Mouse (Mus musculus) lung, embryonic 14.5 days (tissue): ENCODE data around the gene Gucy1b1. TPM values are rescaled to one million over a fixed set of nuclear protein-coding genes. Genes with fewer than 3 reads are reported as not detected.

Experiments used
- ATAC-seq: fragments of 200-750 bp; cut with Nextera tagmentation; 2 replicates; pipeline ENCODE4 v1.8.0; 2017; ENCODE audit warnings: mild to moderate bottlenecking, moderate TSS enrichment, moderate library complexity; ENCODE audit not compliant: insufficient read depth
- DNase-seq: peaks from one replicate; pipeline ENCODE4 v3.0.0-alpha.2; 2015
- H3K27ac ChIP-seq: fragments of 300-500 bp; sonication (generic); 2 replicates; pipeline ENCODE4 v1.5.1; 2014; ENCODE audit warnings: low read depth, mild to moderate bottlenecking, moderate library complexity
- H3K27me3 ChIP-seq: fragments of 300-500 bp; sonication (generic); 2 replicates; pipeline ENCODE4 v1.6.1; 2014; ENCODE audit warnings: low read length, control low read depth; ENCODE audit not compliant: insufficient read depth
- H3K36me3 ChIP-seq: fragments of 300-500 bp; sonication (generic); 2 replicates; pipeline ENCODE4 v1.6.1; 2014; ENCODE audit warnings: control low read depth; ENCODE audit not compliant: insufficient read depth
- H3K4me1 ChIP-seq: fragments of 300-500 bp; sonication (generic); 2 replicates; pipeline ENCODE4 v1.6.1; 2014; ENCODE audit warnings: antibody characterized with exemption, control low read depth; ENCODE audit not compliant: insufficient read depth
- H3K4me2 ChIP-seq: fragments of 300-500 bp; sonication (generic); 2 replicates; pipeline ENCODE4 v1.6.1; 2014; ENCODE audit warnings: mild to moderate bottlenecking
- H3K4me3 ChIP-seq: fragments of 300-500 bp; sonication (generic); 2 replicates; pipeline ENCODE4 v1.5.1; 2014; ENCODE audit warnings: low read depth, low read length
- H3K9ac ChIP-seq: fragments of 300-500 bp; sonication (generic); 2 replicates; pipeline ENCODE4 v1.6.1; 2014
- H3K9me3 ChIP-seq: fragments of 300-500 bp; sonication (generic); 2 replicates; pipeline ENCODE4 v1.6.1; 2016; ENCODE audit warnings: low read depth, low read length, control low read depth
- CTCF ChIP-seq: IDR thresholded peaks from 2 replicates; pipeline ENCODE4 v1.5.1; 2016; ENCODE audit warnings: antibody characterized with exemption, low read depth
- WGBS: fragments of 180-500 bp; shearing (Covaris S2); extraction: QIAGEN DNeasy Blood & Tissue Kit; methylation state at CpG from one replicate; pipeline ENCODE4 v1.1.7; 2014; 5-methylcytosine and 5-hydroxymethylcytosine counted together
- polyA plus RNA-seq: library from polyadenylated mRNA; unstranded; fragments of >200 nt; fragmentation: Nextera tagmentation; extraction: Ambion mirVana; gene quantifications from 2 replicates; pipeline ENCODE4 v1.2.1, GENCODE M21; 2014

The Gucy1b1 gene
- polyA plus RNA-seq = 73.5 and 75.6 TPM in 2 replicates

DNA sequence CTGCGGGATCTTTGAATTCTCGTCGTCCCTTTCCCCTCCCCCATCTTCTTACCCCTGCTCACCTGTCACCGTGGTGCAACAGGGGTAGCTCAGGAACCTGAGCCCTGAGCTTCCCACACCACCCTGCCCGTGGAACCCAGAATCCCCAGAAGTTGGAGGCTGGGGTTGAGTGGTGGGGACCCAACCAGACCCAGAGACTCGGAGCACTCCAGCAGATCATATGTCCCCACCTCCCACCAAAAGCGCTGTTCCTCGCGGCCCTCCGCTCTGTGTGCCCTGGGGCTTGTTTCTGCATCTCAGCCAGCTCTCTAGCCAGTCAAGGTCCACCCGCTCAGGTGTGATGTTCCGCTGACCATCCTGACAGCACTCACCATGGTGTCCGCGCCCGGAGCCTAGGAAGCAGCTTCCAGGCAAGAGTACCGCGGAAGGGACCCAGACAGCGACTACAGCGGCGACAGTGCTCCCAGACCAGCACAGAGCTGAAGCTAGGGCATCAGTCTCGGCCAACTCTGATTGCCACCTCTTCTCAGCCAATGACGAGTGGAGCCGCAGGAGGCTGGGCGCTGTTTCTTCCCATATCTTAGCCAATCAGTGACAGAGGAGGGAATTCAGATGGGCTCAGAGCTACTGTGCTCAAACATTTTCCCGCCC is at the start of gene Gucy1b1:
TSS of gene Gucy1b1 (minus strand) at position 489 of the 651 bp plus-strand sequence.
- H3K36me3 ChIP-seq = 0 out of 2 replicates have a peak, but pooled peaks cover 9% of the 10 kb centered on the region
- peak within 1 kb of the TSS; percentile 87 for H3K27ac ChIP-seq
- peak within 1 kb of the TSS; percentile 67 for H3K9ac ChIP-seq
- no peaks in the 10 kb centered on the region for H3K9me3 ChIP-seq
- TF ChIP-seq CTCF = no peak
- H3K4me2 ChIP-seq = peak within 1 kb of the TSS; percentile 90
- peak; percentile 99 for ATAC-seq
- peak within 1 kb of the TSS; percentile 63 for H3K4me3 ChIP-seq
- WGBS = 1% methylated on average over 25 of the region's 25 CpGs
- peak; percentile 95 for DNase-seq
- H3K4me1 ChIP-seq = peaks cover 3% of the 10 kb centered on the region; the same call in 1 of the 2 replicates
- no peaks in the 10 kb centered on the region for H3K27me3 ChIP-seq

DNA sequence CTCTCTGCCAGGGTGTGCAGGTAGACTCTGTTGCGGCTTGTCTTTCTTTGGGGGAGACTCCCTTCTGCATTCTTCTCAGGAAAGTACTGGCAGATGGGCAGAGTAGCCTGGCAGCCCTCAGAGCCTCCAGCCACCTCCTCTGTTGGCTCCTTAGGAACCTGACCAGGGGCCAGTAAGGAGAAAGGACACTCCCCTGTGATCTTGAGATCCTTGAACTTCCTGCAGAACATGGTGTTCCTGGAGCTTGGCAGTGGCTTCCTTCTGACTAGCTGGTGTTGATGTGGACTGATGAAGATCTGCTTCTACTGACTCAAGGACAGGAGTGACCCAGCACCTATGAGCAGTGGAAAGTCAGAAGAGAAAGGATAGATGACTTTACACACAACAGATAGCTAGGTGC is 44.4 kb upstream of the Gucy1b1 start:
- WGBS = 93% methylated on average over 1 of the region's 1 CpGs
- no peak for TF ChIP-seq CTCF

DNA sequence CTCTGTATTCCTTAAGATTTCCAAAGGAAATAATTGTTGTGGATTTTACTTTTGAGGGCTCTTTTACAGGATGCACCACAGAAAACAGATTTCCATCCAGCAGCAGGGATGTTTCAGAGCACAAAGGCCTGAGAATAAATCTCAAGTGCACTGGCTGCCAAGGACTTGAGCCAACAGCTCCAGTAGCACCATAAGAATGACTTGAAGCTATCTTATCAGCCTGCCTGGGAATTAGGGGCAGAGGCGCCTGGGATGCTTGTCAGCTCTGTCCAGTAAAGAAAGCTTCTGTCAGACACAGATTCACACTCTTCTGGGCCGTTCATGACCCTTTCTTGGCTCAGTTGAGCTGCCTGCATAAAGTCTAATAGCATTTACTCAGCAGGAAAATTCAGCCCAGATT is 38.0 kb upstream of the Gucy1b1 start:
- H3K4me1 ChIP-seq = peaks cover 8% of the 10 kb centered on the region; the same call in 1 of the 2 replicates
- peak; percentile 93 for DNase-seq
- no peaks in the 10 kb centered on the region for H3K27me3 ChIP-seq
- TF ChIP-seq CTCF = no peak
- H3K36me3 ChIP-seq = peaks cover 28% of the 10 kb centered on the region
- 12% methylated on average over 2 of the region's 2 CpGs for WGBS
- H3K27ac ChIP-seq = peak overlapping the region; percentile 19; the same call in 1 of the 2 replicates
- no peak overlapping the region for H3K4me2 ChIP-seq
- H3K4me3 ChIP-seq = no peak overlapping the region
- H3K9me3 ChIP-seq = no peaks in the 10 kb centered on the region
- no peak overlapping the region for H3K9ac ChIP-seq
- peak; percentile 95 for ATAC-seq

More for the DNA sequence above, 44.4 kb upstream of the Gucy1b1 start:
- Histone ChIP-seq H3K27ac (no peak overlapping the region), H3K4me1 (no peaks in the 10 kb centered on the region; the same call in 1 of the 2 replicates), H3K4me3 (no peak overlapping the region), H3K9ac (no peak overlapping the region), H3K36me3 (peaks cover 13% of the 10 kb centered on the region), H3K4me2 (no peak overlapping the region), H3K9me3 (no peaks in the 10 kb centered on the region), H3K27me3 (no peaks in the 10 kb centered on the region)
- no peak for DNase-seq
- no peak for ATAC-seq

DNA sequence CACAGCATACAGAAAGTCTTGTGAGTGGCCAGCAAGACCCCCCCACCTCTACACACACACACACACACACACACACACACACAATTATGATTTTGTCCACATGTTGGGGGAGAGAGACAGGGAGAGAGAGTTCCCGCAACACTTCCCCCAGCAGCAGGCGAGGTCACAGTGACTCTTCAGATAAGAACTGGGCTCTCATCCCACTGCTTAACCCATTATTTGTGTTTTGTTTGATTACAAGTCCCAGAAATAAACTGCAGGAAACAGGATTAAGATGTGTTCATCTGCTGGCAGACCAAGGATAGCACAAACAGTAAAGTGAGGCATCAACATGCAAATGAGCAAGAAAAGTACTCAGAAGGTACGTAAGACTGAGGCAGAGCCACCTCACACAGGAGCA is 37.5 kb upstream of the Gucy1b1 start:
- H3K9me3 ChIP-seq = no peaks in the 10 kb centered on the region
- H3K4me1 ChIP-seq = peaks cover 8% of the 10 kb centered on the region; the same call in 1 of the 2 replicates
- no peak overlapping the region for H3K4me3 ChIP-seq
- H3K4me2 ChIP-seq = no peak overlapping the region
- peak; percentile 91 for ATAC-seq
- peak overlapping the region; percentile 19; the same call in 1 of the 2 replicates for H3K27ac ChIP-seq
- peak; percentile 85 for DNase-seq
- H3K36me3 ChIP-seq = peaks cover 28% of the 10 kb centered on the region
- TF ChIP-seq CTCF = no peak
- no peak overlapping the region for H3K9ac ChIP-seq
- no peaks in the 10 kb centered on the region for H3K27me3 ChIP-seq
- WGBS = 30% methylated on average over 3 of the region's 3 CpGs

DNA sequence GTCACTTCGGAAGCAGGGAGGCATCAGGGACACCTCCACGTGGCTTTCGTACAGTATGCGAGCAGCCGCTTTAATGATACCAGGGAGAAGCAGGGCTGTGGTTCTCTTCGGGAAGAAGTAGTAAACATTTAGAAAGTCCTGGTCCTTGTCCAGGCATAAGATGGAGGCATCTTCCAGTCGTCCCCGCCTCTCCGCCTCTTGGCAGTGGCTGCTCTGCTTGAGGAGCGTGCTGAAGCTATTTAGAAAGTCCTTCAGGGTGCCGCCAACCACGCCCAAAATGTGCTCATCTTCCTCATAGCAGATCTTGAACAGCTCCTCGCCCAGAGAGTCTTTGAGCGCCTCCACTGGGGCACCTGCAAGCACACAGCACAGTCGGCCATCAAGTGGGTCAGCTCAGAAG is 34.5 kb upstream of the Gucy1b1 start:
- Histone ChIP-seq H3K9ac (no peak overlapping the region), H3K4me1 (peaks cover 11% of the 10 kb centered on the region), H3K9me3 (no peaks in the 10 kb centered on the region), H3K4me2 (no peak overlapping the region), H3K27ac (no peak overlapping the region), H3K27me3 (no peaks in the 10 kb centered on the region), H3K4me3 (no peak overlapping the region), H3K36me3 (peaks cover 46% of the 10 kb centered on the region)
- no peak for ATAC-seq
- 86% methylated on average over 15 of the region's 15 CpGs for WGBS
- no peak for DNase-seq
- TF ChIP-seq CTCF = no peak

DNA sequence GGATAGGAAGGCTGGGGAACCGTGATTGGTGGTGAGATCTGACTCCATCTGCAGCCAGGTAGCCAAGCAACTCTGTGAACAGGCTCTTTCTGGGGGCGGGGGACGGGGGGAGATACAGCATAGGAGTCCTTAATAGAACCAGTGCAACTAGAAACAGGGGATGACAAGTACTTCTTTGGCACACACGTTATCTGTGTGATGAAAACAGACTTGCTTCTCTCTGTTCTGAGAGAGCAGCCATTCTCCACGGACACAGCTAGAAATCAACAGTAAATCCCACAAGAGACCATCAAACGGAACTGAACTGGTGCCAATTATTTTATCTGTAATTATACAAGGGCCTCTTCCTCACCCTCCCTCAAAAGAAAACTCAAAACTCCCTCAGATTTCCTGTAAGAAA is 29.7 kb upstream of the Gucy1b1 start:
- ATAC-seq (peak; percentile 26; the same call in 1 of the 2 replicates), DNase-seq (peak; percentile 52)
- H3K27ac ChIP-seq = 0 out of 2 replicates have a peak overlapping the region, but pooled peaks have one; percentile 15
- no peak for TF ChIP-seq CTCF
- no peaks in the 10 kb centered on the region for H3K27me3 ChIP-seq
- no peak overlapping the region for H3K4me3 ChIP-seq
- peaks cover 36% of the 10 kb centered on the region for H3K36me3 ChIP-seq
- H3K9ac ChIP-seq = no peak overlapping the region
- no peak overlapping the region for H3K4me2 ChIP-seq
- H3K9me3 ChIP-seq = no peaks in the 10 kb centered on the region
- 53% methylated on average over 6 of the region's 6 CpGs for WGBS
- peaks cover 3% of the 10 kb centered on the region; the same call in 1 of the 2 replicates for H3K4me1 ChIP-seq

DNA sequence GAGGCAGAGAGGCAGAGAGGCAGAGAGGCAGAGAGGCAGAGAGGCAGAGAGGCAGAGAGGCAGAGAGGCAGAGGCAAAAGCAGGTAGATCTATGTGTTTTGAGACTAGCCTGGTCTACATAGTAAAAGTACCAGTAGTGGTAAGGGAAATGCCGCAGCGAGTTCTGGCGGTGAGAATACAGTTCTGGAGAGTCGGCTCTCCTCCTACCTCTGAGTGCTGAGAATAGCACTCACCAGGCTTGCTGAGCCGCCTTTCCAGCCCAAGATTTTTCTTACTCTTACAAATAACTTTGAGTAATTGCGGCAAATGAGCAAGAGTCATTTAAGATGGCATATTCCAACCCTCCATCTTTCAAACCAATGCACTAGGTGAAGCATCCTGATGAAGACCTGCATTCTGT is 24.6 kb upstream of the Gucy1b1 start:
- Histone ChIP-seq H3K9me3 (no peaks in the 10 kb centered on the region), H3K36me3 (peaks cover 37% of the 10 kb centered on the region), H3K4me3 (no peak overlapping the region), H3K27me3 (no peaks in the 10 kb centered on the region), H3K4me2 (no peak overlapping the region), H3K9ac (no peak overlapping the region), H3K27ac (no peak overlapping the region), H3K4me1 (peaks cover 2% of the 10 kb centered on the region; the same call in 1 of the 2 replicates)
- DNase-seq = no peak
- WGBS = 75% methylated on average over 6 of the region's 6 CpGs
- ATAC-seq = no peak
- TF ChIP-seq CTCF = no peak
